Mouse (Mus musculus) right cerebral cortex, postnatal 36 days (tissue): ENCODE measurements around the gene Mast4.
A peak's percentile ranks its signal among the peaks of the same experiment; 100 is the strongest.

Experiments used
- DNase-seq, 2 experiments: peaks; one replicate each; pipeline ENCODE4 v3.0.0; 2022; ENCODE audit warnings: low spot score in 2 of 2, mixed read lengths in 1 of 2

Mast4 gene

DNA sequence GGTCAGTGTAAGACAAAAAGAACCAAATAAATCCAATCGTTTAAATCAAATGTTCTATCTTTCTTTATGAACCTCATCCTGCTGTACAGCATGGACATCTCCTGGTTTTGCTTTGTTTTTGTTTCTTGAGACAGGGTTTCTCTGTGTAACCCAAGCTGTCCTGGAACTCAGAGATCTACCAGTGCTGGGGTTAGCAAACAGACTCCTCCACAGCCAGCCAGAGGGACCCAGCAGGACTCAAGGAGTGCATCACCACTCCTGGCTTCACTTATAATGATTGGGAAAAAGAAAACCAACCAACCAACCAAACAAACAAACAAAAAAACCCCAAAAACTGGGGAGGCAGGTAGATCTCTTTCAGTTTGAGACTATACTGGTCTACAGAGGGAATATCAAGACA is 469.5 kb downstream of the Mast4 start:
- DNase-seq = no peak

DNA sequence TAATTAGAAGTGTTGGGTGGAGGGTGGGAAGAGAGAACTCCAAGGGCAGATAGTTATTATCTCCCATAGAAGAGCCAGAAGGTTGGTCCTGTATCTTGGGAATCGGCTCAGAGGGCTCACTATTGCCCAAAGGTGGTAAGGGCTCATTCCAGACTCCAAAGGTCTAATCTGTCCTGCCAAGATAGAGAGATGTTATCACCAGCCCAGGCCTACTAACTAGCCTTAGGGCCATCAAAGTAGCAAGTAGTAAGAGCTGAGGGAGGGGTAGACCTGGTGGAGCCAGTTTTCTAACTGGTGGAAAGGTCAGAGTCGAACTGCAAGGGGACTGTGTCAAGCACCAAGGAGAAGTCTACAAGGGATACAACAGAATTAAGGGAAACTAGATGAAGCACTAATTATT is 470.2 kb downstream of the Mast4 start:
- DNase-seq = no peak

GRCm38 (mm10) chr13:102862981-102863380 is 471.3 kb downstream of the Mast4 start:
- no peak for DNase-seq

- DNase-seq = no peak
These were observed 471.9 kb downstream of the Mast4 start for GRCm38 (mm10) chr13:102862397-102862796.

DNA sequence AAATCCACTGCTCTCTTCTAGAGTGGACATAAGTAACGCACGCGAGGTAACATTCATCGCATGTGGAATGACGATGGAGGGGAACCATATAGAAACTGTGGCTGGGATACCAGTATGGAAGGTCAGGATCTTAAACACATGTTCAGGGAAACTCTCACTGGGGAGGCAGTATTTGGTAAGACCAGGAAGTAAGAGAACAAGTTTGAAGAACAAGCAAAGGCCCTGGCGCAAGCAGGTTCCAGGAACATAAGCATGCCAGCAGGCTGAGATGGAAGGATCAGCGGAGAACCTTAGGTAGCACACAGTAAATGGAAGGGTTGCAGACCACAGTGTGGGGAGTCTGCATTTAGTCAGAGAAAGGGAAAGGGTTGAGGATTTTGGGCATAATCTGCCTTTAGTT is 473.6 kb downstream of the Mast4 start:
- no peak for DNase-seq

DNA sequence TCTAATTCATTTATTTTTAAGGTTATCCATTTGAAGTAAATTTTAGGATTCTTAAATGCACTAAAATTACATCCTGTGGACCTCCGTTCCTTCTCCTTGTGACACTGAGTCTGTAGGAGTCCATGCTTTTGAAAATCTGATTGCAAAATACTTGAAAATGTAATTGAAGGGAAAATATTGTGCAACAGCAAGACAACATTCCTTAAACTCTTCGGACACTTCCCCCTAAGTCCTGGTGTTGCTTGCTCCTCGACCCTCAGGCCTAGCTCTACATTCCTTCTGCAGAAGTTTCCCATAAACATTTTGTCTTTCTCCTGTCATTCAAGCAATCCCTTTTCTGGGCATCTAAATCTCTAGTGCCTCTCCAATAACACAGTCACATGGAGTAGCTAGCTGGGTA is 474.2 kb downstream of the Mast4 start:
- DNase-seq = no peak

GRCm38 (mm10) chr13:102857539-102857838 is 476.8 kb downstream of the Mast4 start:
- no peak for DNase-seq

GRCm38 (mm10) chr13:102856821-102857538 is 477.3 kb downstream of the Mast4 start:
- DNase-seq = no peak

GRCm38 (mm10) chr13:102852865-102853264 is 481.4 kb downstream of the Mast4 start:
- DNase-seq = no peak

DNA sequence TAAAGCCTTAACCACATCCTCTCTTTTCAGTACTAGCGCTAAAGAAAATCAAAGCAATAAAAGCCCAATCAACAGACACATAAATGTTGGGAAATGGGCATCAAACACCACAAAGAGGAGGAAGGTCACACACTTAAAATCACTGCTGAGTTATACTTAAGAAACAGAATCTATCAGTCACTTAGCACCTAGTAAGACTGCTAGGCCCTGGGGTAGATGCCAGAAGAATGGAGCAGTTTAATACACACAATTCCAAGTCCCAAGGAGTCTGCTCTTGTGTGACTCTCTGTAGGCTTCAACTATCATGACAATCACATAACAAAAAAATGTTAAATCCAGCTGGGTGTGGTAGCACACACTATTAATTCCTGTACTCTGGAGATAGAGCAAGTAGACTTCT is 483.0 kb downstream of the Mast4 start:
- DNase-seq = no peak

DNA sequence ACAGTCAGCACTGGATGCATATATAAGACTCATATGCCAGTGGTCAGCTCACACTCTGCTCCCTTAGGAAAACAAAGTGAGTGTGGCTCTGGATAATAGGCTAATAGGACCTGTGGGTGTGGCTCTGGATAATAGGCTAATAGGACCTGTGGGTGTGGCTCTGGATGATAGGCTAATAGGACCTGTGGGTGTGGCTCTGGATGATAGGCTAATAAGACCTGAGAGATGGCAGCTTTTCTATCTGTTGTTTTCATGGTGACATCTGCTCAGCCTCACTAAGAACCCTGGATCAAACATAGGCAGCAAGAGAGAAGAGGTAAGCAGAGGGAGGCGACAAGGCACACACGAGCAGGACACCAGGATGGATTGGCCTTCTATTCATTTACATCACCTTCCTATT is 483.7 kb downstream of the Mast4 start:
- DNase-seq = no peak

- no peak for DNase-seq
These were observed 485.2 kb downstream of the Mast4 start for GRCm38 (mm10) chr13:102849068-102849467.

DNA sequence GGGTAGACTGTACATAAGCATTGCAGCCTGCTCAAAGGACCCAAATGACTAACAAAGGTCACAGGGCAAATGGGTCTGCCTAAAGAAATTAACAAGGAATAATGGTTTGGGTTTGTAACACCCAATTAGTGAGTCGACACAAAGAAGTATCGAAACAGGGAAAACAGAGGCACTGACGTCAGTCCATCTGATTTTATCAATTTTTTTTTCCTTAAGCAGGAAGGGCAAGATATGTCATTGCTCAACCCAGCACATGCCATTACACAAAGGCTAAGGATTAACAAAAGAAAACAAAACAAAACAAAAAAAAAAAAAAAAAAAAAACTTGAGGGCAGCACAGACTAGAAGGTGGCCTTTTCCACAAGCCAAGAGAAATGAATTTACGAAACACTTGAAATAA is 487.8 kb downstream of the Mast4 start:
- DNase-seq = no peak

DNA sequence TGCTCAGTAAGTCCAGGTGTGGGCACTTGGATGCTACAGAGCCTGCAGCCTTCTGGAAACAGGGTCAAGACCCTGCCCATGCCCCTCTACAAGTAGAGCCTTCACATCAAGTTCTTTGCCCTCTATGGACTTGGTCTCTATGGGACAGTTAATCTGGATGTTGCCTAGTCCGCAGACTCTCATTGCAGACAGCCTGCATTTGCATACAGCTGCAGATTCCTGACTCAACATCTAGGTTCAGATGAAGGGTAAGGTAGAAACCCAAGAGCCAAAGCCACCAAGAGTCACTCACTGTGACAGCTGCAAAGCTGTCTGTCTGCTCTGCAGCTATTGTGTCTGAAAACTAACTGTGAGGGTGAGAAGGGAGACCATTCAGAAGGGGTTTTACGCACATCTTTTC is 491.6 kb downstream of the Mast4 start:
- DNase-seq = no peak

DNA sequence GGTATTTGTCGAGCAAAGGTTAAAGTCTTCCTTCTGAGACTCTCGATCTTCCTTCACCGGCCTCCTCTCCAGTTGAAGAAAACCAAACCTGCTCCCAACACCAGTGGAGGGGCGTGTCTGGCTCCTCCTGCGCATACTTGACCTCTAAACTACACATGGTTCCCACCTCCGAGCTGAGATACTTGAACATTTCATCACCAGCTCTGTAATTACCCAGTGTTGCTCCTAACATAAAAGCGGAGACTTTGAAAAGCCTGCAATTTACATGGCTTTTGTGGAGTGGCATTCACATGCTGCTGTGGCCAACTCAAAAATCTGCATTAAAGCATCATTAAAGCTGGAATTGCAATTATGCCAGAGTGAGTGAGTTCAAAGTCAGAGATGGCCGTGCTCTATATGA is 492.1 kb downstream of the Mast4 start:
- DNase-seq = no peak

GRCm38 (mm10) chr13:102839741-102840482 is 494.4 kb downstream of the Mast4 start:
- DNase-seq = no peak

DNA sequence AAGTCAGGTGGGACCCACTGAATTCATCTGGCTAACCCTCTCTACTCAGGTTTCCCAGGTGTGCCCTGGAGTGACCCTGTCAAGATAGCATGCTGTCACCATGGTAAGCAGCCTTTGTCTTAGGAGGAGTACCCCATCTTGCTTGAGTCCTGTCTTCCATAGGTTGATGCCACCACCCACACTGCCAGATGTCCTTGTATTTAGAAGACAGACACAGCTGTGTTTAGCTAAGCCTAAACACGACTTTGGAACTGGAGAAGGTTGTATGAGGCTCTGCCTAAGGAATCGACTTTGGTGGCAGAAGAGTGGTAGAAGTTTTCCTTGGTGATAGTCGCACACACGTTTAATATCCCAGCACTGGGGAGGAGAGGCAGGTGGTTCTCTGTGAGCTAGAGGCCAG is 496.9 kb downstream of the Mast4 start:
- DNase-seq = no peak

DNA sequence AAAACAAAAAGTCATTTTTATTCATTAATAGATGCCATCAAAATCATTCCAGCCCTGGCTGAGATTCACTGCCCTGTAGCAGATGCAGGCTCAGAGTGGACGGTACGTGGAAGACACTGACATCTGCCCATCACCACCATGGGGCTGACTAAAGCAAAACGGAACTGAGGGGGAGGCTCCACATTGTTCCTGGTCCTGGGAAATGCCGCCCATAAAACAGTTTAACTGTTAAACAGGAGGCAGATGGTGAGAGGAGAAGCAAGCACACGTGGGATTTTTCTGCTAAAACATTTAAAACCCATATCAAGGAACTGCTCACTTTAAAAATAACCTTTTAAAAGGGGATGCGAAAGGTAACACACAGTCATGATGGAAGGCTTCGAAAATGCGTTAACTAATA is 499.0 kb downstream of the Mast4 start:
- DNase-seq = no peak

DNA sequence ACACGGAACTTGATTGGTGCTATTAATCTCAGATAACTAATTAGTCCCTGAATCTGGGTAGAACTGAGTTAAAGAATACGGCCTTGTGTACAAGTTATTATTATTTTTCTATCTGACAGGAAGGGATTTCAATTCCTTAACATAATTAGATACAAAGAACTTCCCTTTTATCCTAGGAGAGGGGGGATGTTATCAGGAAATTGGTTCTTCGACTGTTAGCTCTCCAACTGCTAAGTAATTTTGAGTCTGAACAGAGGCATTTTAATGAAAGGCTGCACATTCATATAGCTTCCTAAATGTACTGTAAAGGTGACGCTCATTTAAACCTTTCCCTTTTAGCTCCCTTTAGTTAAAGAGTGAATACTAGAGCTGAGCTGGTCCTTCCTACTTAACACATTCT is 516.0 kb downstream of the Mast4 start:
- DNase-seq = no peak

- DNase-seq = no peak
These were observed 517.6 kb downstream of the Mast4 start for GRCm38 (mm10) chr13:102816689-102817088.

- DNase-seq = no peak
These were observed 519.1 kb downstream of the Mast4 start for GRCm38 (mm10) chr13:102815158-102815557.

GRCm38 (mm10) chr13:102811129-102811832 is 523.0 kb downstream of the Mast4 start:
- peak in 1 of 2 experiments; percentile 27 for DNase-seq

DNA sequence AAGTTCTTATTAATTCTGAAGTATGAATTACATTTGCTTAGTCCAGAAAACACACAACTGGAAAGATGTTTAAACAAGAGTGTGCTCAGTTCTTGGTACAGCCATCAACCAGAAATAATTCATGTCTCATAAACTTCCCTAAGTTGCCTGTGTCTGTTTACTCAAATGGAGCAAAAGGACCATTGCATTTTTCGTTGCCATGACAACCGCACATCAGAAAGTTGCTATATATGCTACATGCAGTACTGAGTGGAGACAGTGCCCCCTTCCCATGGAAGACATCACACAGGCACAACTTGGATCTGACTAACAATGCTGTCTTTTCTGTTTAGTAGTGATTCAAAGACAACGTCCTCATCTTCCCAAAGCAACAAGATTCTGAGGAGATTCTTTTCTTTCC is 527.6 kb downstream of the Mast4 start:
- no peak for DNase-seq
